Mouse (Mus musculus): ENCODE measurements at regions not wholly inside any gene's neighbourhood (a gene's known extent, or its start where the extent isn't known, plus 50 kb on each side); places are given as distances from the start of the nearest gene placed in this dataset.

DNA sequence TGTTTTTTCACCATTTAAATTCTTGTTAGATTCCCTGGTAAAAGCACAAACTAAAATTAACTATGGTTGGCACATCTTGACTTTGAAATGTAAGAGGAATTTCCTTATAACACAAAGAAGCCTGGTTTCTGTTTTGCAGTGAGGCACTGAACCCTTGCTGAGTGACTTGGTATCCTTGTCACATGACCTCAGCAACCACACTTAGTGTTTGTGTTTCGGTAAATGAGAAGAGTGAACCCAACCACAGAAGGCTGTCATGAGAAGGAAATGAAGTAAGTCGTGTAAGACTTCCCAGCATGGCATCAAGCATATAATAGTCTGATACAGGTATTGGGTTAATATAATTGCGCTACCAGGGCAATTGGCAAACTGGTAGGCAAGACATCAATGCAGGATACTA, 154.0 kb downstream of the Kctd12 start:
- Histone ChIP-seq H3K4me1 (peaks cover 29% of the 10 kb centered on the region), H3K27ac (replicated peaks) (no peak overlapping the region), H3K9ac (no peak overlapping the region), H3K9me3 (no peaks in the 10 kb centered on the region), H3K36me3 (no peaks in the 10 kb centered on the region), H3K4me2 (no peak overlapping the region), H3K27me3 (replicated peaks) (no peaks in the 10 kb centered on the region), H3K4me3 (no peak overlapping the region)
- WGBS, result 82% methylated on average over 3 of the region's 3 CpGs
- no peak for ATAC-seq (ENCODE audit: extremely low read depth, insufficient number of reproducible peaks, low FRiP score, low TSS enrichment)

GRCm38 (mm10) chr14:102827756-102828384, 154.6 kb downstream of the Kctd12 start:
- Histone ChIP-seq H3K27ac (replicated peaks) (no peak overlapping the region), H3K4me2 (no peak overlapping the region), H3K27me3 (replicated peaks) (no peaks in the 10 kb centered on the region), H3K9ac (no peak overlapping the region), H3K9me3 (no peaks in the 10 kb centered on the region), H3K4me1 (peaks cover 29% of the 10 kb centered on the region), H3K4me3 (no peak overlapping the region), H3K36me3 (no peaks in the 10 kb centered on the region)
- no peak for ATAC-seq (ENCODE audit: extremely low read depth, insufficient number of reproducible peaks, low FRiP score, low TSS enrichment)
- 69% methylated on average over 7 of the region's 7 CpGs for WGBS

GRCm38 (mm10) chr14:102825525-102825924, 156.9 kb downstream of the Kctd12 start:
- H3K9ac ChIP-seq, result no peak overlapping the region
- peak overlapping the region; percentile 24; the same call in 1 of the 2 replicates for H3K27ac ChIP-seq (replicated peaks)
- no peaks in the 10 kb centered on the region for H3K9me3 ChIP-seq
- no peak overlapping the region for H3K4me2 ChIP-seq
- WGBS, result 32% methylated on average over 7 of the region's 7 CpGs
- H3K4me3 ChIP-seq, result no peak overlapping the region
- ATAC-seq (ENCODE audit: extremely low read depth, insufficient number of reproducible peaks, low FRiP score, low TSS enrichment), result no peak
- peaks cover 29% of the 10 kb centered on the region for H3K4me1 ChIP-seq
- H3K27me3 ChIP-seq (replicated peaks), result no peaks in the 10 kb centered on the region
- no peaks in the 10 kb centered on the region for H3K36me3 ChIP-seq

- no peaks in the 10 kb centered on the region for H3K27me3 ChIP-seq (replicated peaks)
- no peak for ATAC-seq (ENCODE audit: extremely low read depth, insufficient number of reproducible peaks, low FRiP score, low TSS enrichment)
- no peak overlapping the region for H3K4me3 ChIP-seq
- no peak overlapping the region for H3K27ac ChIP-seq (replicated peaks)
- H3K36me3 ChIP-seq, result no peaks in the 10 kb centered on the region
- H3K4me1 ChIP-seq, result peaks cover 4% of the 10 kb centered on the region
- 78% methylated on average over 5 of the region's 5 CpGs for WGBS
- H3K9me3 ChIP-seq, result no peaks in the 10 kb centered on the region
- no peak overlapping the region for H3K4me2 ChIP-seq
- no peak overlapping the region for H3K9ac ChIP-seq
Measured at GRCm38 (mm10) chr14:102820663-102821062, 161.8 kb downstream of the Kctd12 start.

DNA sequence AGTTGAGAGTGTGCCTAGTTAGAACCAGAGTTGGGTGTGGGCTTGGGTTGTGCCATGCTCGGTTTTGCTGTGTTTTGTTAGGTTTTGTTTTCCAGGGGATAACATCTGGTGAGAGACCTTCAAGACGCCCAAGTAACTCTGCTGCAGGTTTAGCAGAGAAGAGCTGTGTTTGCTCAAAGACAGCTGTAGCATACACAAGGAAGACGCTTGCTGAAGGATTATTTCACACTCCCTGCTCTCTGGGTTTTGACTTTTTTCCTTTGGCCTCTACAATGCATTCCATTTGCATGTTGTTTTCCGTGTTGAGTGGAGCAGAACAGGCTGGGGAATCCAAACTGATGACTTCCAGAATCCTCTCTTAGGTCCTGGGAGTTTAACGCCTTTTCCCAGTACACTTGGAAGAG, 170.8 kb downstream of the Kctd12 start:
- no peaks in the 10 kb centered on the region for H3K36me3 ChIP-seq
- no peak overlapping the region for H3K9ac ChIP-seq
- no peaks in the 10 kb centered on the region for H3K9me3 ChIP-seq
- H3K4me1 ChIP-seq, result peaks cover 14% of the 10 kb centered on the region
- WGBS, result 32% methylated on average over 5 of the region's 5 CpGs
- H3K4me3 ChIP-seq, result no peak overlapping the region
- H3K27me3 ChIP-seq (replicated peaks), result no peaks in the 10 kb centered on the region
- H3K4me2 ChIP-seq, result no peak overlapping the region
- peak overlapping the region; percentile 63 for H3K27ac ChIP-seq (replicated peaks)
- no peak for ATAC-seq (ENCODE audit: extremely low read depth, insufficient number of reproducible peaks, low FRiP score, low TSS enrichment)

DNA sequence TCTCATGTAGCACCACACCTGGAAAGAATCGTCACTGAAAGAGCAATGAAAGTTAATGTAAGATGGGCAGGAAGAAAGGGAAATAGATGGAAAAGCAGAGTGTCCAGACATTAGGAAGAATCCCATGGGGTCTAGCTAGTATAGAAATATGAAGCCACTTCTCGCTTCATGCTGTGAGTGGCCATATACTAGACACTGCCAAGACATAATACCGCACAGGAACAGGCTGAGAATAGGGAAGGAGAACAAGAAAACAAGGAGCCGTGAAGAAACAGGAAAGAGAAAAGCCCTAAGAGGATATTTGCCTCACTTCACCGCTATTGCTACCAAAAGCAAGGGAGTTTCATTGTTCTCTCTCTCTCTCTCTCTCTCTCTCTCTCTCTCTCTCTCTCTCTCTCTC, 171.4 kb downstream of the Kctd12 start:
- peak overlapping the region; percentile 63; the same call in 1 of the 2 replicates for H3K27ac ChIP-seq (replicated peaks)
- 63% methylated on average over 5 of the region's 5 CpGs for WGBS
- H3K4me3 ChIP-seq, result no peak overlapping the region
- H3K36me3 ChIP-seq, result no peaks in the 10 kb centered on the region
- H3K4me2 ChIP-seq, result no peak overlapping the region
- ATAC-seq (ENCODE audit: extremely low read depth, insufficient number of reproducible peaks, low FRiP score, low TSS enrichment), result no peak
- H3K4me1 ChIP-seq, result peaks cover 21% of the 10 kb centered on the region
- H3K9me3 ChIP-seq, result no peaks in the 10 kb centered on the region
- H3K9ac ChIP-seq, result no peak overlapping the region
- no peaks in the 10 kb centered on the region for H3K27me3 ChIP-seq (replicated peaks)

DNA sequence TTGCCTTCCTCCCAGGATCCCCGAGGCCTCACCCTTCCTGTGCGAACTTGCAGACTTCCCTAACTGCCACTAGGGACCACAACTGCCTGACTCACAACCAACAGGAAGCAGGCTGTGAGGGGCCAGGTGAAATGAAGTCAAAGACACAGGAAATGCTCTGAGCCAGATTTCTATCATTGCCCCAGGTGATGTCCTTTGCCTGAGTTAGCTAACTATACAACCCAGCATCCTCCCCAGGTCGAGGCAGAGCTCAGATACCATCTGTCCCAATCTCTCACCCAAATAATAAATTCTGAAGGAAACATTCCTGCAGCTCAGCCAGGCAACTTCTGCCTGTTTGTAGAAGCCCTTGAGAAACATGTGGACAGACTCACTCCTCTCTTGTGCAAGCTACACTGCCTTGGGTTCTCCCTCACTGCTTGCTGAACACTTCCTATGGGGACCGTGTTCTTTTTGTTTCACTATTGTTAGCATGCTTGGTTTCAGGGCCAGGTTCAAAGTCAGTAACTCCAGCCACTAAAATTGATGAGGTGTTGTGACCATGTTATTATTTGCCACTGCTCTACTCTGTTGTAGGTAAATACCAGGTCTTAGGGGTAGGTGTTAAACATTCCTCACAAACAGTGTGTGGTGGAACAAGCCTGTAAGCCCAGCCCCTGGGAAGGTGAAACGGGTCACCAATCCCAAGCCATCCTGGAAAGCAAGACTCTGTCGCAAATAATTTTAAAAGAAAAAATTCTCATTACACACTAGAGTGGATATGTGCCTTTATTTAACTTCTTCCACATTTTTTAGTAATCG, 172.1 kb downstream of the Kctd12 start:
- H3K9ac ChIP-seq, result no peak overlapping the region

DNA sequence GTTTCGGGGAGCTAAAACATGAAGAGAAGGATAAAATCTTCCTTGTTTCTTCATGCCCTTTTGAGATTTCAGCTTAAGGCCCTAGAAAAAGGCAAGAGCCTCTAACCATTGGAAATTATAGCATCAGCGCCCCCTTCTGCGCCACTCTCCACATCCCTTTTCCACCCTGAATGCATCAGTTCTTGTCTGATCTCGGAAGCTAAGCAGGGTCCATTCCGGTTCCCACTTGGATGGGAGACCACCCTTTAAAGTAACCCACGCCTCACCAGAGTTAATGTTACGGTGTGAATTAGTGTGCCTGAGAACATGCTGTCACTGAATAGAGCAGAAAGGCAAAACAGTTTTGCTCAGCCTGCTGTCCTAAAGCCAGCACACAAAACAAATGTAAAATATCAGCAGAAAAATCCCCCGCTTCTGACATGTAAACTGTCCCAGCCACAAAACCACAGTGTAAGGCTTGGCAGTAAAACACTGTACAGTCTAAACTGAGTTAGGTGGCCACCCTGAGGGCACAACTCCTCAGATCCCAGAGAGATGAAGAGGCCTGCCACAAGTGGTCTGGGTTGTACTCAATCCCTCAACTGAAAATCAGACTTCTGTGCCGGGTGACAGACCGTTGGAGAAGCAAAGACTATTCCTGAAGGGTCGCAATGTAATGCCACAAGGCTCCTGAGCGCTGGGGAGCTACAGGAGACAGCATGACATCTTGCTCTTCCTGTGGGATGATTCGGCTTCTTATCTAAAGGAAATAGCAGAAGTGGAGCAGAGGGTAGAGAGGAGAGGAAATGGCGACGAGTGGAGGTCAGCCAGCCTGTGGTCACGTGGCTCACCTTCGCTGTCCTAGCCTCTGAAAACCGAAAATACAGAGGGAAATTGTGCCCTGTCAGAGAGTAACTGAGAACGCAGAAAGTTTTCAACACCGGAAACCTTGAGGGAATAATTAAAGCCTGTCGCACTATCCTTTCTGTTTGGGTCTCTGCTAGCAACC, 176.2 kb downstream of the Kctd12 start:
- H3K36me3 ChIP-seq, result no peaks in the 10 kb centered on the region
- ATAC-seq (ENCODE audit: extremely low read depth, insufficient number of reproducible peaks, low FRiP score, low TSS enrichment), result peak; percentile 42; the same call in 1 of the 2 replicates
- peak overlapping the region; percentile 73 for H3K27ac ChIP-seq (replicated peaks)
- peak overlapping the region; percentile 18; the same call in 1 of the 2 replicates for H3K4me3 ChIP-seq
- 38% methylated on average over 21 of the region's 21 CpGs for WGBS
- no peaks in the 10 kb centered on the region for H3K9me3 ChIP-seq
- no peaks in the 10 kb centered on the region for H3K27me3 ChIP-seq (replicated peaks)
- H3K4me1 ChIP-seq, result peaks cover 19% of the 10 kb centered on the region
- H3K9ac ChIP-seq, result 0 out of 2 replicates have a peak overlapping the region, but pooled peaks have one; percentile 14
- peak overlapping the region; percentile 50 for H3K4me2 ChIP-seq

More for the DNA sequence above, 172.1 kb downstream of the Kctd12 start:
- Histone ChIP-seq H3K27me3 (replicated peaks) (no peaks in the 10 kb centered on the region), H3K27ac (replicated peaks) (no peak overlapping the region), H3K36me3 (no peaks in the 10 kb centered on the region), H3K4me2 (no peak overlapping the region), H3K4me3 (no peak overlapping the region), H3K4me1 (peaks cover 25% of the 10 kb centered on the region), H3K9me3 (no peaks in the 10 kb centered on the region)
- 58% methylated on average over 7 of the region's 7 CpGs for WGBS
- ATAC-seq (ENCODE audit: extremely low read depth, insufficient number of reproducible peaks, low FRiP score, low TSS enrichment), result no peak

GRCm38 (mm10) chr14:102795676-102796075, 186.8 kb downstream of the Kctd12 start:
- no peak for ATAC-seq (ENCODE audit: extremely low read depth, insufficient number of reproducible peaks, low FRiP score, low TSS enrichment)
- Histone ChIP-seq H3K9me3 (no peaks in the 10 kb centered on the region), H3K36me3 (no peaks in the 10 kb centered on the region), H3K4me1 (no peaks in the 10 kb centered on the region), H3K4me2 (no peak overlapping the region), H3K4me3 (no peak overlapping the region), H3K9ac (no peak overlapping the region), H3K27me3 (replicated peaks) (no peaks in the 10 kb centered on the region), H3K27ac (replicated peaks) (no peak overlapping the region)
- 59% methylated on average over 2 of the region's 2 CpGs for WGBS

GRCm38 (mm10) chr14:102794898-102795297, 187.5 kb downstream of the Kctd12 start:
- ATAC-seq (ENCODE audit: extremely low read depth, insufficient number of reproducible peaks, low FRiP score, low TSS enrichment), result no peak
- H3K9me3 ChIP-seq, result no peaks in the 10 kb centered on the region
- H3K9ac ChIP-seq, result no peak overlapping the region
- no peak overlapping the region for H3K27ac ChIP-seq (replicated peaks)
- no peak overlapping the region for H3K4me3 ChIP-seq
- 84% methylated on average over 2 of the region's 2 CpGs for WGBS
- H3K36me3 ChIP-seq, result no peaks in the 10 kb centered on the region
- H3K4me1 ChIP-seq, result no peaks in the 10 kb centered on the region
- H3K27me3 ChIP-seq (replicated peaks), result no peaks in the 10 kb centered on the region
- no peak overlapping the region for H3K4me2 ChIP-seq

DNA sequence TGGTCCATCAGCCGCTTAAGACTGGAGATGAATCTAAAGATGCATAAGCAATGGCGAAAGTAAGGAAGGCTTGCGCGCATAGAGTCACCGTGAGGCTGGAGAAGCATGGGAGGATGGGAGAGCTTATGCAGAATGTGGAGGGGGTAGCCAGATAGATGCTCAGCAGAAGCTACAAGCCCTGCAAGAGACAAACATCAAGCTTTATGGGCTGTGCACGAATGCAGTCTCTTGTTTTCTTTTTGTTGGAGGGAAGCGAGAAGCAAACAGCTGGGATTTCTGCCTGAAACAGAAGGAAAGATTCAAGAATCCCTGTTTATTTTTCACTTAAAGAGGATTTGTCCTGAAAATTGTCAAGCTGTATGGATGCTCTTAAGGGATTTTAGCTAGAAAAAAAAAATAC, 188.7 kb downstream of the Kctd12 start:
- H3K27me3 ChIP-seq (replicated peaks), result no peaks in the 10 kb centered on the region
- H3K36me3 ChIP-seq, result no peaks in the 10 kb centered on the region
- no peaks in the 10 kb centered on the region for H3K9me3 ChIP-seq
- H3K4me2 ChIP-seq, result no peak overlapping the region
- no peak for ATAC-seq (ENCODE audit: extremely low read depth, insufficient number of reproducible peaks, low FRiP score, low TSS enrichment)
- H3K4me1 ChIP-seq, result no peaks in the 10 kb centered on the region
- no peak overlapping the region for H3K9ac ChIP-seq
- H3K27ac ChIP-seq (replicated peaks), result no peak overlapping the region
- 79% methylated on average over 7 of the region's 7 CpGs for WGBS
- H3K4me3 ChIP-seq, result no peak overlapping the region

Measured in heart, embryonic 13.5 days (tissue).